Mouse (Mus musculus) lung, adult 2 months (tissue): Measurements from ENCODE around the gene Gm11032.

ENCODE experiments used
- CTCF ChIP-seq: fragments of 200-500 bp; IDR thresholded peaks from 2 replicates; pipeline ENCODE4 v1.5.1; 2011; ENCODE audit warnings: mild to moderate bottlenecking, low read length, control low read depth; ENCODE audit not compliant: insufficient read depth
- POLR2A ChIP-seq: fragments of 200-500 bp; IDR thresholded peaks from 2 replicates; pipeline ENCODE4 v1.6.1; 2011; ENCODE audit warnings: low read depth, mild to moderate bottlenecking, control low read depth, low read length, borderline replicate concordance; ENCODE audit errors: extremely low read depth

- TF ChIP-seq CTCF (no peak), POLR2A (no peak)
Measured at GRCm38 (mm10) chr11:4606541-4606940, 13.3 kb upstream of the Gm11032 start.
